Mouse (Mus musculus) forebrain, embryonic 11.5 days (tissue): ENCODE results near the gene Psmb7. TPM values are rescaled to one million over a fixed set of nuclear protein-coding genes. Genes with fewer than 3 reads are reported as not detected.

Source experiments
- ATAC-seq: fragments of 200-750 bp; cut with Nextera tagmentation; replicated peaks from 2 replicates; pipeline ENCODE4 v1.8.0; 2017; ENCODE audit warnings: moderate TSS enrichment; ENCODE audit not compliant: low FRiP score
- DNase-seq: peaks from one replicate; pipeline ENCODE4 v3.0.0-alpha.2; 2017; ENCODE audit warnings: low spot score
- H3K27ac ChIP-seq: fragments of 300-500 bp; sonication (generic); 2 replicates; pipeline ENCODE4 v1.5.1; 2014; ENCODE audit warnings: low read depth, low read length
- H3K27me3 ChIP-seq: fragments of 300-500 bp; sonication (generic); 2 replicates; pipeline ENCODE4 v1.6.1; 2014; ENCODE audit warnings: mild to moderate bottlenecking, low read length, mixed read lengths; ENCODE audit not compliant: control insufficient read depth, insufficient read depth
- H3K36me3 ChIP-seq: fragments of 300-500 bp; sonication (generic); 2 replicates; pipeline ENCODE4 v1.6.1; 2014; ENCODE audit warnings: mild to moderate bottlenecking, low read length, moderate library complexity, mixed read lengths; ENCODE audit not compliant: control insufficient read depth, insufficient read depth
- H3K4me1 ChIP-seq: fragments of 300-500 bp; sonication (generic); replicated peaks from 2 replicates; pipeline ENCODE4 v1.6.1; 2014; ENCODE audit warnings: low read length, mixed read lengths; ENCODE audit not compliant: control insufficient read depth, insufficient read depth
- H3K4me2 ChIP-seq: fragments of 300-500 bp; sonication (generic); 2 replicates; pipeline ENCODE4 v1.6.1; 2014; ENCODE audit warnings: low read depth, mild to moderate bottlenecking, low read length, moderate library complexity, mixed read lengths; ENCODE audit not compliant: severe bottlenecking
- H3K4me3 ChIP-seq: fragments of 300-500 bp; sonication (generic); 2 replicates; pipeline ENCODE4 v1.5.1; 2014; ENCODE audit warnings: low read depth, low read length
- H3K9ac ChIP-seq: fragments of 300-500 bp; sonication (generic); 2 replicates; pipeline ENCODE4 v1.6.1; 2014; ENCODE audit warnings: low read length
- H3K9me3 ChIP-seq: fragments of 300-500 bp; sonication (generic); 2 replicates; pipeline ENCODE4 v1.6.1; 2016; ENCODE audit warnings: low read length, mixed read lengths; ENCODE audit not compliant: control insufficient read depth
- WGBS: fragments of 180-500 bp; shearing (Covaris S2); extraction: QIAGEN DNeasy Blood & Tissue Kit; methylation state at CpG from one replicate; pipeline ENCODE4 v1.1.7; 2014; 5-methylcytosine and 5-hydroxymethylcytosine counted together
- microRNA-seq: library from miRNA; unstranded; fragments of <30 nt; microRNA quantifications from one replicate; pipeline ENCODE4, GENCODE M21; 2016; ENCODE audit not compliant: insufficient number of aligned reads
- polyA plus RNA-seq: library from polyadenylated mRNA; unstranded; fragments of >200 nt; fragmentation: Nextera tagmentation; extraction: Ambion mirVana; gene quantifications from 2 replicates; pipeline ENCODE4 v1.2.1, GENCODE M21; 2014

The Psmb7 gene
- polyA plus RNA-seq, 1 experiment from 2014 or later: 333 TPM

DNA sequence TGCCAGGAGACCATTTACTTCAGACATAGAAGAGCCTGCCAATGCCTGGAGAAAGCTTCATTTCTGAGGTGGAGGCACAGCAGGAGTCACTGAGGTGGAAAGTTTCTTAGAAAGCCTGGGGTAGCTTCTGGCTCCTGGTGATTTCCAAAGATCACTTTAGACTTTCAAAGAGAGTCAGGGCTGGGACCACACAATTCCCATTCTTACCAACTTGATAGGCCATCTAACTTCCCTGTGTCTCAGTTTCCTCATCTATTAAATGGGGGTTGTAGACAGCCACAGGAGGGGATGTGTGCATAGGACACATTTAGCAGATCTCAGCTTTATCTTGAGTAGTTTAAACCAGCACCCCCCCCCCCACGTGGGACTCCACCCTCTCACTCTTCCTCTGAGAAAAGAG lies 101.5 kb downstream of the Psmb7 start:
- H3K4me3 ChIP-seq: no peak overlapping the region
- ATAC-seq (no peak), DNase-seq (no peak)
- WGBS: 52% methylated on average over 1 of the region's 1 CpGs
- H3K9ac ChIP-seq: no peak overlapping the region
- H3K4me1 ChIP-seq: peaks cover 9% of the 10 kb centered on the region
- no peak overlapping the region for H3K4me2 ChIP-seq
- H3K9me3 ChIP-seq: no peaks in the 10 kb centered on the region
- H3K36me3 ChIP-seq: no peaks in the 10 kb centered on the region
- no peaks in the 10 kb centered on the region for H3K27me3 ChIP-seq
- H3K27ac ChIP-seq: no peak overlapping the region

DNA sequence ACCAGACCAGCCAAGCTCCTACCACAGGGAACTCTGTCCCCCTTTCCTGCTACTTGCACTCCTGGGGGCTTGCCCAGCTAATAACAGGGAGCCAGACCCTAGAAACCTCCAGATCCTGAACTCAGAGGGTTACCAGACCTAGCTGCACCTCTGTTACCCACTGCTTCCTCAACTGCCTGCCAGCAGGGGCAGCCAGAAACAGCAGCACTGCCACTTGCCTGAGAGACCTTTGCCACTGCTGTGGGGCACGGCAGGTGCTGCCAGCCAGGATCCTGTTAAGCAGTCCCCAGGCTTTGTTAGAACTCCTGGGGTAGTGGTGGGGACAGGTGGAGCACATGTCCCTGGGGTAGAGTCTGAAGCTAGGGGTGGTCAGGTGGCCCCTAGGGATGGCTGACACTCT lies 102.3 kb downstream of the Psmb7 start:
- H3K4me2 ChIP-seq: no peak overlapping the region
- H3K36me3 ChIP-seq: no peaks in the 10 kb centered on the region
- 81% methylated on average over 1 of the region's 1 CpGs for WGBS
- peaks cover 9% of the 10 kb centered on the region for H3K4me1 ChIP-seq
- no peak overlapping the region for H3K4me3 ChIP-seq
- ATAC-seq (no peak), DNase-seq (no peak)
- no peaks in the 10 kb centered on the region for H3K27me3 ChIP-seq
- H3K27ac ChIP-seq: no peak overlapping the region
- no peak overlapping the region for H3K9ac ChIP-seq
- no peaks in the 10 kb centered on the region for H3K9me3 ChIP-seq

DNA sequence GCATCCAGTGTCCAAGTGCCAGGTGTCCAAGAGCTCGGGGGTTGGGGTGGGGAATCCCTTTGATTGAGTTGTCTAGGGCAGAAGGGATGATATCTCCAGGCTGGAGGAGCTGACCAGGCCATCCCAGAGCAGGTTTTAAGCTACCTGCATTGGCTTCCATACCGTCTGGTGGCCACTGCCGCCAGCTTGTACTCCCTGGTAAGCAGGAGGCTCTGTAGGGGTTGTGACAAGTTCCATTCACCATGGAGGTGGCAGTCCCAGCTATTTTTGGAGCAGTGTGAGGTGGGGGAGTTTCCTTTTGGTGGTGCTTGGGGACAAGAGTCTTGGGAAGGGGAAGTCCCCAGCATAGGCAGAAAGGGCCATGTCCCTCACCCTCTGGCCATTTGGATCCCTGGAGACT lies 102.8 kb downstream of the Psmb7 start:
- no peak for ATAC-seq
- 83% methylated on average over 3 of the region's 3 CpGs for WGBS
- no peak overlapping the region for H3K9ac ChIP-seq

DNA sequence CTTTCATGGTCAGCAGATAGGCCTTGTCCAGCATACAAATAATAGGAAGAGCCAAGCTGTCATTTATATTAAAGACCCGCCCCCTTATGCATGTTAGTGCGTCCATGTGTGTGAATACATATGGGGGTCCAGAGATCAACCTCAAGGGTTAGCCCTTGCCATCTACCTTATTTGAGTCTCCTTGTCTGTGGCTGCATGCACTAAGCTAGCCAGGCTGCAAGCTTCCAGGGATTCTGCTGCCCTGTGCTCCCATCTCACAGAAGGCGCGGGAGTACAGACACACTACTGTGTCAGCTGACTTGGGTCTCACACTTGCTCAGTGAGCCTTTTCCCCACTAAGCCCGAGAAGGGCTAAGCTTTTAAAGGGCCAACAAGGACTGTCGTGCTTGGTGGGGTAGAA lies 103.2 kb downstream of the Psmb7 start:
- no peak overlapping the region for H3K27ac ChIP-seq
- ATAC-seq (no peak), DNase-seq (no peak)

More for the DNA sequence above, 102.8 kb downstream of the Psmb7 start:
- Histone ChIP-seq H3K27me3 (no peaks in the 10 kb centered on the region), H3K27ac (no peak overlapping the region), H3K4me3 (no peak overlapping the region), H3K4me2 (no peak overlapping the region), H3K4me1 (peaks cover 12% of the 10 kb centered on the region), H3K36me3 (no peaks in the 10 kb centered on the region), H3K9me3 (no peaks in the 10 kb centered on the region)
- DNase-seq: no peak

DNA sequence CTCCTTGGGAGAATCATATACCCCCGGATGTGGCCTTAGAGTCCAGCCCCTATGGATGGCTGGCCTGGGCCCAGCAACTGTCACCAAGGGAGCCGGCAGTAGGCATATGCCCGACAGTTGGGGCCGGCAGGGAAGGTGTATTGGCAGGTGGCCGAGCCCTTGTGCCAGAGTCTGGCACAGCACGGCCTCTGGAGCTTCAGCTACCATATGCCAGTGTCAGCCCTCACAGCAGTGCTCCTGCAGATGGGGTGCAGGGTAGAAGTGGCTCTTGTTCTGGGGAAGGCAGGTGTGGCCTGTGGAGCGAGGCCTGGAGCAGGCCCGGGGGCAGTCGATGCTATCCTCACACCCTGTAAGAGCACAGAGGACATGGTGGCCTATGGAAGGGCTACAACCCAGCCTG lies 104.2 kb downstream of the Psmb7 start:
- H3K4me2 ChIP-seq: no peak overlapping the region
- H3K9ac ChIP-seq: no peak overlapping the region; the same call in 1 of the 2 replicates
- no peak overlapping the region for H3K4me3 ChIP-seq
- no peaks in the 10 kb centered on the region for H3K27me3 ChIP-seq
- 91% methylated on average over 9 of the region's 9 CpGs for WGBS
- no peaks in the 10 kb centered on the region for H3K9me3 ChIP-seq
- H3K36me3 ChIP-seq: no peaks in the 10 kb centered on the region
- H3K27ac ChIP-seq: no peak overlapping the region
- no peak for DNase-seq
- no peak for ATAC-seq
- peaks cover 18% of the 10 kb centered on the region; the same call in 1 of the 2 replicates for H3K4me1 ChIP-seq

More for the DNA sequence above, 103.2 kb downstream of the Psmb7 start:
- Histone ChIP-seq H3K9me3 (no peaks in the 10 kb centered on the region), H3K36me3 (no peaks in the 10 kb centered on the region), H3K4me1 (peaks cover 10% of the 10 kb centered on the region), H3K9ac (no peak overlapping the region), H3K4me3 (no peak overlapping the region), H3K27me3 (no peaks in the 10 kb centered on the region), H3K4me2 (no peak overlapping the region)
- WGBS: 90% methylated on average over 6 of the region's 6 CpGs

Small RNAs within 50 kb of the gene (microRNA-seq; reads per million reads assigned to microRNA genes)
- gene Gm27634: not detected

Other genes starting within 250 kb of the Psmb7 start
- 138 and 150 TPM in 2 replicates for gene Nek6, start 132.4 kb downstream of the Psmb7 start, polyA plus RNA-seq
- gene Nr5a1, start 70.5 kb upstream of the Psmb7 start, polyA plus RNA-seq: 0.27 and 0.40 TPM in 2 replicates